Mouse (Mus musculus) neural tube, embryonic 12.5 days (tissue): ENCODE data around the gene Bag5. TPM values are rescaled to one million over a fixed set of nuclear protein-coding genes. Genes with fewer than 3 reads are reported as not detected.

Experiments used
- ATAC-seq: fragments of 200-750 bp; cut with Nextera tagmentation; 2 replicates; pipeline ENCODE4 v1.8.0; 2017; ENCODE audit warnings: low read depth, mild to moderate bottlenecking, moderate TSS enrichment, moderate library complexity; ENCODE audit not compliant: low FRiP score
- H3K27ac ChIP-seq: fragments of 300-500 bp; sonication (generic); 2 replicates; pipeline ENCODE4 v1.5.1; 2016
- H3K27me3 ChIP-seq: fragments of 300-500 bp; sonication (generic); replicated peaks from 2 replicates; pipeline ENCODE4 v1.6.1; 2016; ENCODE audit warnings: mild to moderate bottlenecking
- H3K36me3 ChIP-seq: fragments of 300-500 bp; sonication (generic); 2 replicates; pipeline ENCODE4 v1.6.1; 2016; ENCODE audit warnings: mild to moderate bottlenecking
- H3K4me1 ChIP-seq: fragments of 300-500 bp; sonication (generic); 2 replicates; pipeline ENCODE4 v1.6.1; 2016
- H3K4me2 ChIP-seq: fragments of 300-500 bp; sonication (generic); replicated peaks from 2 replicates; pipeline ENCODE4 v1.6.1; 2016; ENCODE audit warnings: mild to moderate bottlenecking
- H3K4me3 ChIP-seq: fragments of 300-500 bp; sonication (generic); 2 replicates; pipeline ENCODE4 v1.5.1; 2016
- H3K9ac ChIP-seq: fragments of 300-500 bp; sonication (generic); 2 replicates; pipeline ENCODE4 v1.6.1; 2016; ENCODE audit warnings: mild to moderate bottlenecking
- H3K9me3 ChIP-seq: fragments of 300-500 bp; sonication (generic); 2 replicates; pipeline ENCODE4 v1.6.1; 2016; ENCODE audit warnings: mild to moderate bottlenecking
- whole genome bisulfite sequencing: fragments of 180-500 bp; shearing (Covaris S2); methylation state at CpG from one replicate; pipeline ENCODE4 v1.1.7; 2016; 5-methylcytosine and 5-hydroxymethylcytosine counted together
- polyA plus RNA-seq: library from polyadenylated mRNA; unstranded; fragments of >200 nt; fragmentation: Nextera tagmentation; extraction: Ambion mirVana; gene quantifications from 2 replicates; pipeline ENCODE4 v1.2.1, GENCODE M21; 2016

Bag5 gene
- polyA plus RNA-seq, 1 experiment from 2014 or later: 60.1 TPM

GRCm38 (mm10) chr12:111694271-111694781 is 18.7 kb downstream of the Bag5 start:
- H3K9me3 ChIP-seq: no peaks in the 10 kb centered on the region
- H3K4me3 ChIP-seq: no peak overlapping the region
- no peaks in the 10 kb centered on the region for H3K36me3 ChIP-seq
- H3K27ac ChIP-seq: peak overlapping the region; percentile 91
- 3% methylated on average over 12 of the region's 12 CpGs for whole genome bisulfite sequencing
- ATAC-seq: peak; percentile 34
- H3K27me3 ChIP-seq: no peaks in the 10 kb centered on the region
- H3K9ac ChIP-seq: peak overlapping the region; percentile 47; the same call in 1 of the 2 replicates
- H3K4me1 ChIP-seq: peaks cover 63% of the 10 kb centered on the region
- H3K4me2 ChIP-seq: peak overlapping the region; percentile 49

- Histone ChIP-seq H3K27ac (peak overlapping the region; percentile 91), H3K9ac (peak overlapping the region; percentile 47), H3K4me2 (peak overlapping the region; percentile 49), H3K4me3 (no peak overlapping the region), H3K9me3 (no peaks in the 10 kb centered on the region), H3K4me1 (peaks cover 61% of the 10 kb centered on the region), H3K27me3 (no peaks in the 10 kb centered on the region), H3K36me3 (no peaks in the 10 kb centered on the region)
- 14% methylated on average over 18 of the region's 18 CpGs for WGBS
- ATAC-seq: peak; percentile 84
Measured at GRCm38 (mm10) chr12:111693341-111694270, 19.5 kb downstream of the Bag5 start.

- peak overlapping the region; percentile 49; the same call in 1 of the 2 replicates for H3K4me2 ChIP-seq
- H3K4me3 ChIP-seq: no peak overlapping the region
- H3K9me3 ChIP-seq: no peaks in the 10 kb centered on the region
- 64% methylated on average over 5 of the region's 5 CpGs for WGBS
- H3K36me3 ChIP-seq: no peaks in the 10 kb centered on the region
- peak overlapping the region; percentile 91 for H3K27ac ChIP-seq
- peak overlapping the region; percentile 30; the same call in 1 of the 2 replicates for H3K9ac ChIP-seq
- no peaks in the 10 kb centered on the region for H3K27me3 ChIP-seq
- no peak for ATAC-seq
- H3K4me1 ChIP-seq: peaks cover 64% of the 10 kb centered on the region
Measured at GRCm38 (mm10) chr12:111692899-111693298, 20.2 kb downstream of the Bag5 start.

DNA sequence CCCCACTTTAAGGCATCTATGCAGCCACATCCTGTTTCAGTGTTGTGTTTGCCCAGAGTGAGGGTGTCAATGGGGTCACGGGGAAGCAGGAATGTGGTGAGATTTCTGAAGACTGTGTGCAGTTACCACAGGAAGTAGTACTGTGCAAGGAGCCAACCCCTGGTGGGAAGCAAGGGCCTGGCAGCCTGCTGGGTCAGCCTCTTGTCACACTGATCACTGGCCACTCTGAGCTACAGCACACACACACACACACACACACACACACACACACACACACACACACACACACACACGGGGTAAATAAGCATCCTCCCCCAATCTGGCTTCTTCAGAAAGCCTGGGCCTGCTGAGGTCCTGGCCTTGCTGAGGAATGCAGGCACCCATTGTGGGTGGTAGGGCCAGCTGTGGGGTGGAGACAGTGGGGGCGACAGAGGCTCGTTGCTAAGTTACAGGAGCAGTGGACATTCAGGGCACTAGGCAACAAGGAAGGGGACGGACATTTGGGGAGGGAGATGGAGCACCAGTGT is 21.6 kb downstream of the Bag5 start:
- ATAC-seq: 0 out of 2 replicates have a peak, but pooled peaks have one; percentile 8

GRCm38 (mm10) chr12:111689426-111689825 is 23.6 kb downstream of the Bag5 start:
- WGBS: 90% methylated on average over 11 of the region's 11 CpGs
- Histone ChIP-seq H3K4me1 (peaks cover 59% of the 10 kb centered on the region), H3K36me3 (no peaks in the 10 kb centered on the region), H3K4me2 (no peak overlapping the region), H3K9me3 (no peaks in the 10 kb centered on the region), H3K27ac (no peak overlapping the region), H3K27me3 (no peaks in the 10 kb centered on the region), H3K9ac (no peak overlapping the region), H3K4me3 (no peak overlapping the region)
- no peak for ATAC-seq

More for the DNA sequence above, 21.6 kb downstream of the Bag5 start:
- Histone ChIP-seq H3K4me2 (no peak overlapping the region), H3K36me3 (no peaks in the 10 kb centered on the region), H3K9me3 (no peaks in the 10 kb centered on the region), H3K4me3 (no peak overlapping the region), H3K9ac (0 out of 2 replicates have a peak overlapping the region, but pooled peaks have one; percentile 10), H3K27ac (peak overlapping the region; percentile 91), H3K4me1 (peaks cover 78% of the 10 kb centered on the region), H3K27me3 (no peaks in the 10 kb centered on the region)
- WGBS: 5% methylated on average over 5 of the region's 5 CpGs

- Histone ChIP-seq H3K27ac (no peak overlapping the region), H3K9ac (no peak overlapping the region), H3K36me3 (peaks cover 11% of the 10 kb centered on the region), H3K4me1 (peaks cover 45% of the 10 kb centered on the region), H3K9me3 (no peaks in the 10 kb centered on the region), H3K27me3 (no peaks in the 10 kb centered on the region), H3K4me2 (0 out of 2 replicates have a peak overlapping the region, but pooled peaks have one; percentile 3), H3K4me3 (no peak overlapping the region)
- no peak for ATAC-seq
- 39% methylated on average over 2 of the region's 2 CpGs for WGBS
Measured at GRCm38 (mm10) chr12:111688069-111688428, 25.0 kb downstream of the Bag5 start.

DNA sequence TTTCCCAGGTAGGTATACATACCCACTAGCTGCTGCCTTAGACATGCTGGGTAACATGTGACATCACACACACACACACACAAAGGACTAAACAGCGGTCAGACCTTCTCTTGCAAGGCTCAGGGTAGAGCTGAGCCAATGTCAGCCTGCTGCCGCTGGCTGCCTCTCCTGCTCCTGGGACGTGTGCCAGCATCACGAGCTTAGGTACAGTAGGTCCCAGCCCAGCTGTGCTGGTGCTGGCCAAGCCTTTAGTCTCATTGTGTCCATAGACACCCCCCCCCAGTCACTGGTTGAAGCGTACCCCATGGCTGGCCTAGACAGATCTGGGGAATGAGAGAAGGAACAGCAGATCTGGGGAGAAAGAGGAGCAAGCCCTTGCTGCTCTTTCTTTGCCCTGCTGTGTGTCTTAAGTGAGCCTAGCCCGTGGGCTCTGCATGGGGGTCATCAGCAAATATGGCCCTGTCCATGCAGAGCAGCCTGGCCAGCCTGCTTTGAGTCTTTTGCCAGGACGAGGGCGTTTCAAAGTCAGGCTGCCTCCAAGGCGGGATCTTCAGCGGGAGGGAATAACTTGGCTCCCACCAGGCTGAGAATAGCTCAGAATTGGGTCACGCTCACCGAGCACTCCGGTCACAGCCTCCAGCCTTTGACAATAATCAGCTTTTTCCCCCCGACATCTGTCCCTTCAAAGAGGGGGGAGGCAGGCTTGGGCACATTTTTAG is 25.5 kb downstream of the Bag5 start:
- H3K36me3 ChIP-seq: peaks cover 15% of the 10 kb centered on the region
- H3K9ac ChIP-seq: 0 out of 2 replicates have a peak overlapping the region, but pooled peaks have one; percentile 29
- 25% methylated on average over 14 of the region's 14 CpGs for WGBS
- no peaks in the 10 kb centered on the region for H3K9me3 ChIP-seq
- H3K4me2 ChIP-seq: 0 out of 2 replicates have a peak overlapping the region, but pooled peaks have one; percentile 3
- peaks cover 44% of the 10 kb centered on the region for H3K4me1 ChIP-seq
- H3K4me3 ChIP-seq: no peak overlapping the region
- no peaks in the 10 kb centered on the region for H3K27me3 ChIP-seq
- ATAC-seq: peak; percentile 11; the same call in 1 of the 2 replicates
- peak overlapping the region; percentile 32; the same call in 1 of the 2 replicates for H3K27ac ChIP-seq

- no peak overlapping the region for H3K4me2 ChIP-seq
- no peak for ATAC-seq
- 79% methylated on average over 4 of the region's 4 CpGs for WGBS
- H3K36me3 ChIP-seq: peaks cover 23% of the 10 kb centered on the region
- H3K4me1 ChIP-seq: peaks cover 33% of the 10 kb centered on the region
- H3K27ac ChIP-seq: no peak overlapping the region
- no peak overlapping the region for H3K4me3 ChIP-seq
- H3K27me3 ChIP-seq: no peaks in the 10 kb centered on the region
- no peak overlapping the region for H3K9ac ChIP-seq
- no peaks in the 10 kb centered on the region for H3K9me3 ChIP-seq
Measured at GRCm38 (mm10) chr12:111686390-111686789, 26.7 kb downstream of the Bag5 start.

- ATAC-seq: no peak
- 71% methylated on average over 5 of the region's 5 CpGs for WGBS
Measured at GRCm38 (mm10) chr12:111682806-111683205, 30.3 kb downstream of the Bag5 start.

GRCm38 (mm10) chr12:111682003-111682402 is 31.1 kb downstream of the Bag5 start:
- ATAC-seq: no peak
- no peaks in the 10 kb centered on the region for H3K9me3 ChIP-seq
- no peak overlapping the region for H3K9ac ChIP-seq
- peaks cover 33% of the 10 kb centered on the region for H3K4me1 ChIP-seq
- no peaks in the 10 kb centered on the region for H3K27me3 ChIP-seq
- peaks cover 35% of the 10 kb centered on the region for H3K36me3 ChIP-seq
- no peak overlapping the region for H3K4me3 ChIP-seq
- no peak overlapping the region for H3K4me2 ChIP-seq
- no peak overlapping the region for H3K27ac ChIP-seq
- 93% methylated on average over 5 of the region's 5 CpGs for WGBS

More at GRCm38 (mm10) chr12:111682806-111683205, 30.3 kb downstream of the Bag5 start:
- Histone ChIP-seq H3K36me3 (peaks cover 35% of the 10 kb centered on the region), H3K4me1 (peaks cover 34% of the 10 kb centered on the region), H3K4me3 (no peak overlapping the region), H3K9ac (no peak overlapping the region), H3K4me2 (no peak overlapping the region), H3K27ac (no peak overlapping the region), H3K9me3 (no peaks in the 10 kb centered on the region), H3K27me3 (no peaks in the 10 kb centered on the region)

DNA sequence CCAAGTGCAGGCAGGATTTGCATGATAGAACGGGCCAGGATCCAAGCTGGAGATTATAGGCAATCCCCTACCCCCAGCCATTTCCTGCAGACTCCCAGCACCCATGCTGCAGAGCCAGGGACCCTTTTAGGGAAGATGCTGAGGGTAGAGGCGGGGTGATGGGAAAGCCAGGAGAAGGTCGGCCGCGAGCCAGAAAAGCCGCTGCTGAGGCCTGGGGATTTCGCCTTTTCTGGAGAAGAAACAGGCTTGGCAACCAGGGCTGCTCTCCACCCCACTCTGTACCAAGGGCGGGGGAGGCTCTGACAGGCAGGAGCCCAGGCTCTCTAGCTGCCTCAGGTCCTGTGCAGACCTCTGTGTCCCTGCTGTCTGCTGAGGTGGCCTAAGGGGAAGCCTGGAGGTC is 31.8 kb downstream of the Bag5 start:
- H3K4me3 ChIP-seq: no peak overlapping the region
- H3K27me3 ChIP-seq: no peaks in the 10 kb centered on the region
- no peak overlapping the region for H3K4me2 ChIP-seq
- WGBS: 85% methylated on average over 8 of the region's 8 CpGs
- ATAC-seq: no peak
- H3K9me3 ChIP-seq: no peaks in the 10 kb centered on the region
- no peak overlapping the region for H3K27ac ChIP-seq
- peaks cover 29% of the 10 kb centered on the region for H3K4me1 ChIP-seq
- H3K9ac ChIP-seq: no peak overlapping the region
- peaks cover 35% of the 10 kb centered on the region for H3K36me3 ChIP-seq
